In genomic region chr10:43702895-43703294, GRCm38 (mm10) we compare ENCODE assay signal across 21 mouse cellular contexts.
DNase-seq lines count a peak whose midpoint lies in the region; ATAC-seq and TF ChIP-seq lines count a peak whose summit lies in the region.
"Had no signal": no experiment of that assay in that cellular context is flagged by ENCODE, and none has a peak within 500 bp of the region (broad histone marks: within the 10 kb centered on the region; RNA-seq: fewer than 3 reads in every experiment).

No protein-coding gene starts in this region.

- intact Hi-C loops in gastrocnemius, postnatal 14 days (cut with DNase I; ENCODE audit: low total_unique reads): no loop called here
- intact Hi-C loops in left cerebral cortex, postnatal 36 days (cut with DNase I): no loop called here

- ATAC-seq in liver, embryonic 13.5 days (ENCODE audit: low read depth): no peak
- no peak for ATAC-seq in liver, embryonic 11.5 days (replicated peaks; ENCODE audit: low FRiP score)
- ATAC-seq in hematopoietic stem cell, adult 5-6 weeks (replicated peaks in 1 of 2; ENCODE audit: insufficient read depth in 1 of 2, low FRiP score in 2 of 2, low TSS enrichment in 1 of 2, low read depth in 1 of 2, poor library complexity in 2 of 2, severe bottlenecking in 2 of 2): peak; percentile 61 to 67; a peak in 3 of 4 replicates
- ATAC-seq: forebrain, embryonic 16.5 days; inflammation-experienced regulatory T-cells, adult 6 months had no signal

- TF ChIP-seq CTCF in CH12.LX (conservative IDR thresholded peaks at IDR 0.05 in 1 of 2, IDR thresholded peaks at IDR 0.05 in 1 of 2; ENCODE audit: low read depth in 2 of 2, low read length in 2 of 2): no peak

- H3K27ac ChIP-seq in liver, embryonic 13.5 days: no peak overlapping the region
- H3K27ac ChIP-seq in liver, embryonic 11.5 days (ENCODE audit: low read depth, low read length): no peak overlapping the region
- H3K27ac ChIP-seq in CH12.LX (ENCODE audit: insufficient read depth, low read depth): peak overlapping the region; percentile 19
- H3K27ac ChIP-seq: embryonic facial prominence, embryonic 12.5 days; liver, embryonic 15.5 days; midbrain, embryonic 12.5 days; stomach, postnatal 0 days had no signal

- no peaks in the 10 kb centered on the region for H3K9me3 ChIP-seq in liver, embryonic 13.5 days (replicated peaks)
- no peaks in the 10 kb centered on the region for H3K9me3 ChIP-seq in liver, embryonic 11.5 days (ENCODE audit: control insufficient read depth, low read length)
- no peaks in the 10 kb centered on the region for H3K9me3 ChIP-seq in CH12.LX (replicated peaks; ENCODE audit: low read length)
- H3K9me3 ChIP-seq: embryonic facial prominence, embryonic 12.5 days; liver, embryonic 15.5 days; midbrain, embryonic 12.5 days had no signal

- WGBS in liver, embryonic 13.5 days (ENCODE audit: insufficient replicate concordance): 28% methylated on average over 5 of the region's 5 CpGs
- WGBS in liver, embryonic 11.5 days: 52% methylated on average over 5 of the region's 5 CpGs

- TF ChIP-seq EP300 in CH12.LX (IDR thresholded peaks at IDR 0.05; ENCODE audit: low read length): peak; percentile 47

- H3K9ac ChIP-seq in liver, embryonic 13.5 days: 0 out of 2 replicates have a peak overlapping the region, but pooled peaks have one; percentile 9
- H3K9ac ChIP-seq in liver, embryonic 11.5 days (ENCODE audit: low read depth, low read length): no peak overlapping the region
- 0 out of 2 replicates have a peak overlapping the region, but pooled peaks have one; percentile 18 for H3K9ac ChIP-seq in CH12.LX (ENCODE audit: insufficient read depth, low read depth)
- H3K9ac ChIP-seq: embryonic facial prominence, embryonic 12.5 days; liver, embryonic 15.5 days; midbrain, embryonic 12.5 days had no signal

- H3K79me2 ChIP-seq in CH12.LX (replicated peaks; ENCODE audit: control insufficient read depth, extremely low read depth, insufficient read depth, poor library complexity, severe bottlenecking): no peaks in the 10 kb centered on the region

- peaks cover 12% of the 10 kb centered on the region for H3K27me3 ChIP-seq in liver, embryonic 13.5 days
- H3K27me3 ChIP-seq in liver, embryonic 11.5 days (replicated peaks; ENCODE audit: control insufficient read depth, insufficient read depth, low read length): no peaks in the 10 kb centered on the region
- no peaks in the 10 kb centered on the region for H3K27me3 ChIP-seq in CH12.LX (replicated peaks)
- no peaks in the 10 kb centered on the region for H3K27me3 ChIP-seq in splenic B cell, adult 2 months (ENCODE audit: control insufficient read depth, insufficient read depth, low read length, poor library complexity, severe bottlenecking)
- H3K27me3 ChIP-seq: midbrain, embryonic 12.5 days had no signal

- in situ Hi-C loops in CH12.LX (cut with MboI; ENCODE audit: low pct_ligation_motif_present, low pct_unique_long_range_greater_than_20kb, low sequenced_read_pairs): no loop called here

- H3K4me2 ChIP-seq in liver, embryonic 13.5 days: no peak overlapping the region
- H3K4me2 ChIP-seq in liver, embryonic 11.5 days: no peak overlapping the region
- H3K4me2 ChIP-seq in CH12.LX (ENCODE audit: insufficient read depth, low read depth, poor library complexity, severe bottlenecking): peak overlapping the region; percentile 37
- H3K4me2 ChIP-seq: embryonic facial prominence, embryonic 12.5 days; liver, embryonic 15.5 days; midbrain, embryonic 12.5 days had no signal

- TF ChIP-seq POLR2A in CH12.LX (IDR thresholded peaks at IDR 0.05; ENCODE audit: low read depth, low read length): peak; percentile 41; the same call in 1 of the 2 replicates

- H3K4me1 ChIP-seq in liver, embryonic 13.5 days (replicated peaks): peaks cover 50% of the 10 kb centered on the region
- H3K4me1 ChIP-seq in liver, embryonic 11.5 days (replicated peaks; ENCODE audit: control insufficient read depth, insufficient read depth, low read length): no peaks in the 10 kb centered on the region; the same call in 1 of the 2 replicates
- peaks cover 23 to 57% of the 10 kb centered on the region in 2 experiments for H3K4me1 ChIP-seq in CH12.LX (ENCODE audit: control insufficient read depth in 1 of 2, insufficient read depth in 2 of 2)
- H3K4me1 ChIP-seq: embryonic facial prominence, embryonic 12.5 days; midbrain, embryonic 12.5 days had no signal

- H3K36me3 ChIP-seq in liver, embryonic 13.5 days: no peaks in the 10 kb centered on the region
- no peaks in the 10 kb centered on the region for H3K36me3 ChIP-seq in liver, embryonic 11.5 days (ENCODE audit: control insufficient read depth, insufficient read depth, low read length)
- no peaks in the 10 kb centered on the region for H3K36me3 ChIP-seq in CH12.LX (replicated peaks in 1 of 2; ENCODE audit: control insufficient read depth in 1 of 2, insufficient read depth in 1 of 2, low read length in 1 of 2)
- no peaks in the 10 kb centered on the region for H3K36me3 ChIP-seq in splenic B cell, adult 2 months (ENCODE audit: control insufficient read depth, insufficient read depth, low read length, poor library complexity, severe bottlenecking)
- H3K36me3 ChIP-seq: embryonic facial prominence, embryonic 12.5 days; liver, embryonic 15.5 days; midbrain, embryonic 12.5 days had no signal

- dilution Hi-C loops in CH12.LX (cut with MboI; ENCODE audit: extremely low pct_ligation_motif_present, extremely low pct_unique_long_range_greater_than_20kb, low sequenced_read_pairs): no loop called here

- TF ChIP-seq RAD21 in CH12.LX (IDR thresholded peaks at IDR 0.05; ENCODE audit: low read depth, low read length): no peak; the same call in 1 of the 2 replicates

- H3K4me3 ChIP-seq in liver, embryonic 13.5 days (replicated peaks): no peak overlapping the region
- no peak overlapping the region for H3K4me3 ChIP-seq in liver, embryonic 11.5 days (ENCODE audit: low read depth, low read length)
- no peak overlapping the region for H3K4me3 ChIP-seq in CH12.LX (replicated peaks in 1 of 3; ENCODE audit: low read depth in 2 of 3, low read length in 2 of 3, poor library complexity in 1 of 3)
- H3K4me3 ChIP-seq: embryonic facial prominence, embryonic 12.5 days; liver, embryonic 15.5 days; midbrain, embryonic 12.5 days; myocyte had no signal

- DNase-seq in liver, embryonic 13.5 days: no peak
- no peak for DNase-seq in liver, embryonic 11.5 days (ENCODE audit: low spot score)
- peak; percentile 74 for DNase-seq in CH12.LX (ENCODE audit: extremely low read depth)
- DNase-seq in splenic B cell, adult 2 months (ENCODE audit: low read depth, low spot score): peak; percentile 80
- no peak for DNase-seq in gastrocnemius, postnatal 14 days
- no peak for DNase-seq in heart, postnatal 4 days
- no peak for DNase-seq in left cerebral cortex, postnatal 36 days (ENCODE audit: low spot score in 2 of 2)
- DNase-seq: cerebellum, adult 11-12 months; cerebellum, postnatal 36 days; heart, adult 11 months; kidney, adult 9 months; kidney, postnatal 4 days; right cerebral cortex, adult 18-20 months had no signal

TF ChIP-seq in CH12.LX, 34 proteins besides CTCF, POLR2A, EP300 and RAD21:
- no peak for TF ChIP-seq ZC3H11A (IDR thresholded peaks at IDR 0.05; ENCODE audit: low read depth, low read length)
- no peak for TF ChIP-seq E2F4 (IDR thresholded peaks at IDR 0.05; ENCODE audit: insufficient replicate concordance, low read depth, low read length)
- TF ChIP-seq SIN3A (IDR thresholded peaks at IDR 0.05; ENCODE audit: low read length): peak; percentile 62; the same call in 1 of the 2 replicates
- TF ChIP-seq CHD1 (IDR thresholded peaks at IDR 0.05; ENCODE audit: low read depth, low read length): no peak
- TF ChIP-seq BHLHE40 (IDR thresholded peaks at IDR 0.05; ENCODE audit: low read depth, low read length): peak; percentile 44
- TF ChIP-seq TCF12 (IDR thresholded peaks at IDR 0.05; ENCODE audit: low read depth, low read length): peak; percentile 57; the same call in 1 of the 2 replicates
- 0 out of 2 replicates have a peak, but pooled peaks have one; percentile 56 for TF ChIP-seq KAT2A (IDR thresholded peaks at IDR 0.05; ENCODE audit: insufficient replicate concordance, low read length)
- no peak for TF ChIP-seq PAX5 (IDR thresholded peaks at IDR 0.05; ENCODE audit: low read length)
- TF ChIP-seq SMC3 (IDR thresholded peaks at IDR 0.05; ENCODE audit: low read depth, low read length): peak; percentile 27
- no peak for TF ChIP-seq USF1 (IDR thresholded peaks at IDR 0.05; ENCODE audit: low read depth, low read length)
- TF ChIP-seq MEF2A (IDR thresholded peaks at IDR 0.05; ENCODE audit: borderline replicate concordance, low read depth, low read length): peak; percentile 68
- TF ChIP-seq IRF4 (IDR thresholded peaks at IDR 0.05; ENCODE audit: low read depth, low read length): peak; percentile 74
- TF ChIP-seq JUND (conservative IDR thresholded peaks at IDR 0.05; ENCODE audit: low read depth, low read length): no peak
- no peak for TF ChIP-seq USF2 (conservative IDR thresholded peaks at IDR 0.05; ENCODE audit: low read depth, low read length)
- TF ChIP-seq CHD2 (IDR thresholded peaks at IDR 0.05; ENCODE audit: low read length): peak; percentile 85
- 0 out of 2 replicates have a peak, but pooled peaks have one; percentile 42 for TF ChIP-seq ELF1 (IDR thresholded peaks at IDR 0.05; ENCODE audit: low read depth, low read length)
- TF ChIP-seq ETS1 (conservative IDR thresholded peaks at IDR 0.05; ENCODE audit: low read depth, low read length): peak; percentile 72
- no peak for TF ChIP-seq MXI1 (IDR thresholded peaks at IDR 0.05; ENCODE audit: low read depth, low read length)
TF ChIP-seq in CH12.LX: peak in this region for 10.

Comparison
In these comparisons a context has a peak if more than half of its experiments do, and no peak if none do; other contexts are left out.
1. ATAC-seq: peak in hematopoietic stem cell, adult 5-6 weeks (2 of 2); none in liver, embryonic 13.5 days (single experiment) and liver, embryonic 11.5 days (single experiment).
2. DNase-seq: peak in CH12.LX (single experiment) and splenic B cell, adult 2 months (single experiment); none in liver, embryonic 13.5 days (single experiment), liver, embryonic 11.5 days (single experiment), gastrocnemius, postnatal 14 days (single experiment), heart, postnatal 4 days (single experiment) and left cerebral cortex, postnatal 36 days (0 of 2).